Mouse (Mus musculus) heart, embryonic 16.5 days (tissue): Measurements from ENCODE around the gene Vps13d. TPM values are rescaled to one million over a fixed set of nuclear protein-coding genes. Genes with fewer than 3 reads are reported as not detected.
A peak's percentile ranks its signal among the peaks of the same experiment; 100 is the strongest.

Source experiments
- ATAC-seq: fragments of 200-750 bp; cut with Nextera tagmentation; replicated peaks from 2 replicates; pipeline ENCODE4 v1.8.0; 2017; ENCODE audit warnings: moderate number of reproducible peaks; ENCODE audit not compliant: insufficient read depth, low FRiP score; ENCODE audit errors: extremely low read depth
- H3K27ac ChIP-seq: fragments of 300-500 bp; sonication (generic); 2 replicates; pipeline ENCODE4 v1.5.1; 2014; ENCODE audit warnings: mild to moderate bottlenecking, low read length, control low read depth, moderate library complexity
- H3K27me3 ChIP-seq: fragments of 300-500 bp; sonication (generic); 2 replicates; pipeline ENCODE4 v1.6.1; 2014; ENCODE audit warnings: low read length, mixed read lengths; ENCODE audit not compliant: control insufficient read depth, insufficient read depth
- H3K36me3 ChIP-seq: fragments of 300-500 bp; sonication (generic); 2 replicates; pipeline ENCODE4 v1.6.1; 2014; ENCODE audit not compliant: control insufficient read depth, insufficient read depth
- H3K4me1 ChIP-seq: fragments of 300-500 bp; sonication (generic); 2 replicates; pipeline ENCODE4 v1.6.1; 2014; ENCODE audit warnings: low read length, mixed read lengths; ENCODE audit not compliant: control insufficient read depth, insufficient read depth
- H3K4me2 ChIP-seq: fragments of 300-500 bp; sonication (generic); 2 replicates; pipeline ENCODE4 v1.6.1; 2014; ENCODE audit warnings: low read depth, mild to moderate bottlenecking, control low read depth, low read length
- H3K4me3 ChIP-seq: fragments of 300-500 bp; sonication (generic); 2 replicates; pipeline ENCODE4 v1.5.1; 2014; ENCODE audit warnings: mild to moderate bottlenecking, control low read depth, low read length
- H3K9ac ChIP-seq: fragments of 300-500 bp; sonication (generic); 2 replicates; pipeline ENCODE4 v1.6.1; 2014; ENCODE audit warnings: low read length, control low read depth
- H3K9me3 ChIP-seq: fragments of 300-500 bp; sonication (generic); replicated peaks from 2 replicates; pipeline ENCODE4 v1.6.1; 2016; ENCODE audit warnings: low read length; ENCODE audit not compliant: control insufficient read depth
- WGBS: fragments of 180-500 bp; shearing (Covaris S2); extraction: QIAGEN DNeasy Blood & Tissue Kit; methylation state at CpG from one replicate; pipeline ENCODE4 v1.1.7; 2014; 5-methylcytosine and 5-hydroxymethylcytosine counted together
- polyA plus RNA-seq: library from polyadenylated mRNA; unstranded; fragments of >200 nt; fragmentation: Nextera tagmentation; extraction: Ambion mirVana; gene quantifications from 2 replicates; pipeline ENCODE4 v1.2.1, GENCODE M21; 2015

Gene Vps13d
- polyA plus RNA-seq, 1 experiment from 2014 or later, result 9.0 TPM

DNA sequence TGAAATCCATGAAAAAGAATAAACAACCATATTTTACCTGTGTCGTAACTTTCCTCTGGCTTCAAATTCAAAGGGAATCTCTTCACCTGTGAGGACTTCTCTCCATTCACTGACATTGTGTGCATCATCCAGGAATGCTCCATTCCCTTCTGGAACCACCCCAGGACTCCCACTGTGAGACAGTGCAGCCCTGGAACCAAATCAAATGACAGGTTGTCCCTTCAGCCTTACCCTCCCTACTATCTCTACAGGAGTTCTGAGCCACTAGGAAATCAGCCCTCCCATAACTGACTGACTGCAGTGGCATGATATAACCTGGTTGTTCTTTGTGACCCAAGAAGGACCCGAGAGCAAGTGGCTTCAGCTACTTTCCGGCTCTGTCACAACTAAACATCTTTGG is 96.8 kb downstream of the Vps13d start:
- no peak overlapping the region for H3K27ac ChIP-seq
- WGBS, result 92% methylated on average over 3 of the region's 3 CpGs
- no peak overlapping the region for H3K4me2 ChIP-seq
- H3K27me3 ChIP-seq, result no peaks in the 10 kb centered on the region
- no peaks in the 10 kb centered on the region for H3K9me3 ChIP-seq
- H3K4me3 ChIP-seq, result no peak overlapping the region
- H3K9ac ChIP-seq, result no peak overlapping the region
- no peaks in the 10 kb centered on the region for H3K4me1 ChIP-seq
- peaks cover 54% of the 10 kb centered on the region for H3K36me3 ChIP-seq
- no peak for ATAC-seq

DNA sequence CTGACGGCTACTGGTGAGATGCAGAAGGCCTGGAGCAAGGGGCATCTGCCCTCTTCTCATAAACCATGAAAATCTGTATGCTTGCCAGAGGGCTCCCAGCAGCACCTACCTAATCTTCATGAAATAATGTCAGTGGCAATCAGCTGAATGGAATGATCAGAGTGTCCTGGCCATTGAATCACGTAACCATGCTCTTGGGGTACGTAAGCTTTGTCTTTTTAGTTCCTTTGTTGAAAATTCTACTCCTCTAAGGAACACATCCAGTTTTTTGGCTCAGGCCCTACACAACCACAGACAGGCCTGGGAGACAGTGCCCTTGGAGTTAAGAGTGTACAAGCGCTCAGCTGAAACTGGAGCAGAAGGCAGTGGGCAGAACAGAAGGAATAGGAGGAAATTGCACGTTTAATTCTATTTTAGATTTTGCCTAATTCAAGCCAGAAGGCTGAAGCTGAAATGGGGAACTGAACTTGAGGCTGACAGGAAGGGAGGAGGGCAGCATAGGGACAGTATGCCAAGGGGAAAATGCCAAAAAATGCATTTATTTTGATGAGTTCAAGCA is 98.2 kb downstream of the Vps13d start:
- Histone ChIP-seq H3K27ac (peak overlapping the region; percentile 42; the same call in 1 of the 2 replicates), H3K4me1 (no peaks in the 10 kb centered on the region), H3K9ac (no peak overlapping the region), H3K4me3 (no peak overlapping the region), H3K36me3 (peaks cover 59% of the 10 kb centered on the region), H3K9me3 (no peaks in the 10 kb centered on the region), H3K27me3 (no peaks in the 10 kb centered on the region), H3K4me2 (no peak overlapping the region)
- ATAC-seq, result no peak
- WGBS, result 81% methylated on average over 5 of the region's 5 CpGs

DNA sequence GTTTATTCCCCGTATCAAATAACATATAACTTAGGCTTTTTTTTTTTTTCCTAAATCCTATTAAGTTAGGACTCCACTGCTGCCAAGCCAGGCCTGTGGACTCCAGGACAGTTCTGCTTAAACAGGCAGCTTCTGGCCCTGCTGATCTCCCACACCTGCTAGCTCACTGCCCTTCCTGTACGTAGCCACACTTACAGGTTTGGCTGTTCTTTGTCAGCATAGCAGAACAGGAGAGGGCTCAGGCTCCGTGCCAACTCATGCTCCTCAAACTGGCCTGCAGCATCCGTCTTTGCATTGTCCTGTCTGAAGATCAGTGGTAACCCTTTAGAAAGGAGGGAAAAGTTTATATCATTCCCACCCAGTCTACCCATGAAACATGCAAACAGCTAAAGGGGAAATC is 108.3 kb downstream of the Vps13d start:
- Histone ChIP-seq H3K4me2 (no peak overlapping the region), H3K27ac (no peak overlapping the region), H3K36me3 (peaks cover 54% of the 10 kb centered on the region), H3K9me3 (no peaks in the 10 kb centered on the region), H3K27me3 (no peaks in the 10 kb centered on the region), H3K9ac (no peak overlapping the region), H3K4me3 (no peak overlapping the region), H3K4me1 (no peaks in the 10 kb centered on the region)
- no peak for ATAC-seq
- 65% methylated on average over 4 of the region's 4 CpGs for WGBS

DNA sequence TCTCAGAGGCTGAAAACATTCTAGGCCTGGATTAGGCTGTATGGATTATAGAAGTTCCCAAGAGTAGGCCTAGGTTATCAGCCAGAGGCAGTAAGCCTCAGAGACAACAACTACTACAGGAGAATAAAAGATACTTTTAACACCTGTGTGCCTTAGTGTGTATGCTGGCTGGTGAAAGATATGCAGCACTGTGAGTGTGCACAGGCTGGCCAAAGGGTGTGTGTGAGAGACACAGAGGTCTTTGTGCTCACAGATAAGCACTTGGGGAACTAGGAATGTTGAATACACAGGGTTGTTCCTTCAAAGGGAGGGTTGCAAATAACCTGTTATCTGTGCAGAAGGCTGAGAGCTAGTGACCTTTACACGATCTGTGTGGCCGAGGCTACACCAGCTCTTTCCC is 115.5 kb downstream of the Vps13d start:
- Histone ChIP-seq H3K4me3 (no peak overlapping the region), H3K4me1 (no peaks in the 10 kb centered on the region), H3K9ac (no peak overlapping the region), H3K4me2 (no peak overlapping the region), H3K36me3 (peaks cover 66% of the 10 kb centered on the region), H3K27ac (no peak overlapping the region), H3K27me3 (no peaks in the 10 kb centered on the region), H3K9me3 (no peaks in the 10 kb centered on the region)
- no peak for ATAC-seq
- WGBS, result 40% methylated on average over 2 of the region's 2 CpGs

DNA sequence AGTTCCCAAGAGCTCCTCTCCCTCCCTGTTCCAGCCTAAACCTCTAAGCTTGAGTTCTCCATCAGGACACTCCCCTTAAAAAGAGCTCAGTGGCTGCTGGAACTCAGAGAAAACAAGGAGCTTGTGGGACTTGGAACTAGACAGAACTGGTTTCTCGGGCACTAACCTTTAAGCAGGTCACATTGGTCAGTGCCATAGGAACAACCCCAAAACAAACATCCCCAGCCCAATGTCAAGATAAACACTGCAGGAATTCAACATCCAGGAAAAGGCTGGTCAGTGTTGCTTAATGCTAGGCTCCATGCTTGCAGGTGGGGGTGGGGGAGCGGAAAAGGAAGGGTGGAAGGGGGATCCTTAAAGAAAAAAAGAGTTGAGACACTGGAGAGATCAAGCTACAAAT is 120.5 kb downstream of the Vps13d start:
- H3K27ac ChIP-seq, result no peak overlapping the region
- no peaks in the 10 kb centered on the region for H3K9me3 ChIP-seq
- H3K27me3 ChIP-seq, result no peaks in the 10 kb centered on the region
- ATAC-seq, result no peak
- no peak overlapping the region for H3K4me2 ChIP-seq
- 74% methylated on average over 2 of the region's 2 CpGs for WGBS
- H3K36me3 ChIP-seq, result peaks cover 75% of the 10 kb centered on the region
- no peaks in the 10 kb centered on the region for H3K4me1 ChIP-seq
- H3K4me3 ChIP-seq, result no peak overlapping the region
- H3K9ac ChIP-seq, result no peak overlapping the region

DNA sequence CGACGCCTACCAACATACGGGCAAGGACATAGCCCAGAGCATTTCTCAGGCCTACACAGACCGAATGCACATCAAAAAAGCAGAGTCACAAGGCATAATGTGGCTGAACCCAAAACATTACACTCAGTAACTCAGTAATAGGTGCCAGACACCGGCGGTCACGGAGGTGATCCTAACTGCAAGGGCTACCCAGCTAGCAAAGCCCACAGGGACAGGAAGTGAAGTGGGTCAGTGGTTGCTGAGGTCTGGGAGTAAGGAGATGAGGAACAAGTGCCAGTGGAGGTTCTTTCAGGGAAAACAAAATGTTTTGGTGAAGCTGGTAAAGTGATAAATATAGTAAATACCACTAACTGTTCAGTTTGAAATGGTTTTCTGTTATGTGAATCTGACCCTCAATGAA is 121.1 kb downstream of the Vps13d start:
- no peak for ATAC-seq
- no peaks in the 10 kb centered on the region for H3K4me1 ChIP-seq
- H3K9me3 ChIP-seq, result no peaks in the 10 kb centered on the region
- H3K36me3 ChIP-seq, result peaks cover 75% of the 10 kb centered on the region
- H3K27ac ChIP-seq, result no peak overlapping the region
- H3K27me3 ChIP-seq, result no peaks in the 10 kb centered on the region
- WGBS, result 90% methylated on average over 7 of the region's 7 CpGs
- no peak overlapping the region for H3K4me3 ChIP-seq
- H3K9ac ChIP-seq, result no peak overlapping the region
- H3K4me2 ChIP-seq, result no peak overlapping the region

DNA sequence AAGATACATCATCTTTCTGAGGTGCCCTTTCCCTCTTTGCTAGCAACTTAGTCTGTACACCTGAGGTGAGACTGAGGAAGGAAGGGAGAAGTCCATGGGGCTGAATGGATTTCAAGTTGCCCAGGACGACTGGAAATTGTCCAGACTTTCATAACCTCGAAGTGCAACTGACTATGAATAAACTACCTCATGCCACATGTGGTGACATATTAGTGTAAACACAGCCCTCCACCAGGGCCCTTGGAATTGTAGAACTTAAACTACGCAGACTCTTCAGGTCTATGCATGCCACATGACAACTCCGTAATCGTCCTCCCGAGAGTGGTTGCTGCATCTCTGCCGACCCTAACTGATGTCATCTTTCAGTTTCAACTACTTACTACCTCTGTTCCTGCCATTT is 122.9 kb downstream of the Vps13d start:
- H3K36me3 ChIP-seq, result peaks cover 62% of the 10 kb centered on the region
- H3K9me3 ChIP-seq, result no peaks in the 10 kb centered on the region
- no peak for ATAC-seq
- H3K4me1 ChIP-seq, result no peaks in the 10 kb centered on the region
- no peak overlapping the region for H3K27ac ChIP-seq
- no peak overlapping the region for H3K4me3 ChIP-seq
- 83% methylated on average over 7 of the region's 7 CpGs for WGBS
- no peak overlapping the region for H3K4me2 ChIP-seq
- H3K9ac ChIP-seq, result no peak overlapping the region
- no peaks in the 10 kb centered on the region for H3K27me3 ChIP-seq

DNA sequence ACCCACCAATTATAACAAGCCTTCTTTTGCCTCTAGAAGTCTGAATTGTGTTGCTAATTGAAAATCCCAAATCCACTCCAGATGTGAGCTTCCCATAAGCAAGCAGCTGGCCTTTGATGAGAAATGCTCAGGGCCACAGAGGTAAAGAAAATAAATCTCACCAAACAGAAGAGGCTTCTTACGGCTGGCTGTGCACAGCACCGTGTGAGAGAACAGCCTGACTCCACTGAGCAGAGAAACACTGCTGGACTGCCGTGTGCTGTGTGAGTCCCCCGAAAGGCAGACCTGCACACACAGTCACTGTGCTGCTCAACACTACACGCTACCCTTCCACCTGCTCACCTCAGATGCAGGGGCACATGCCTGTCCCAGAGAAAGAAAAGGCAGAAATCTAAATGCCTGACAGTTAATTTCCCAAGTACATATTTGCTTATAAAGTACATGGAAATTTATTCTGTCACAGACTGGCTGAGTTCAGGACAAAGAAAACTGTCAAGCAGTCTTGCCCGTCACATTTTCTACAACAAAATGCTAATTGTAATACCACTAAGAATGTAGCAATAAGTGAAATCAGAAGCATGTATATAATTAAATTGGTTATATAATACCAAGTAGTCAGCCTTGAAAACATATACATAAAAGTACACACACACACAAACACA is 127.7 kb downstream of the Vps13d start:
- no peak overlapping the region for H3K27ac ChIP-seq
- H3K36me3 ChIP-seq, result peaks cover 59% of the 10 kb centered on the region
- H3K4me1 ChIP-seq, result no peaks in the 10 kb centered on the region
- no peak overlapping the region for H3K9ac ChIP-seq
- H3K9me3 ChIP-seq, result no peaks in the 10 kb centered on the region
- no peak for ATAC-seq
- H3K4me2 ChIP-seq, result no peak overlapping the region
- 78% methylated on average over 6 of the region's 6 CpGs for whole genome bisulfite sequencing
- no peak overlapping the region for H3K4me3 ChIP-seq
- no peaks in the 10 kb centered on the region for H3K27me3 ChIP-seq

DNA sequence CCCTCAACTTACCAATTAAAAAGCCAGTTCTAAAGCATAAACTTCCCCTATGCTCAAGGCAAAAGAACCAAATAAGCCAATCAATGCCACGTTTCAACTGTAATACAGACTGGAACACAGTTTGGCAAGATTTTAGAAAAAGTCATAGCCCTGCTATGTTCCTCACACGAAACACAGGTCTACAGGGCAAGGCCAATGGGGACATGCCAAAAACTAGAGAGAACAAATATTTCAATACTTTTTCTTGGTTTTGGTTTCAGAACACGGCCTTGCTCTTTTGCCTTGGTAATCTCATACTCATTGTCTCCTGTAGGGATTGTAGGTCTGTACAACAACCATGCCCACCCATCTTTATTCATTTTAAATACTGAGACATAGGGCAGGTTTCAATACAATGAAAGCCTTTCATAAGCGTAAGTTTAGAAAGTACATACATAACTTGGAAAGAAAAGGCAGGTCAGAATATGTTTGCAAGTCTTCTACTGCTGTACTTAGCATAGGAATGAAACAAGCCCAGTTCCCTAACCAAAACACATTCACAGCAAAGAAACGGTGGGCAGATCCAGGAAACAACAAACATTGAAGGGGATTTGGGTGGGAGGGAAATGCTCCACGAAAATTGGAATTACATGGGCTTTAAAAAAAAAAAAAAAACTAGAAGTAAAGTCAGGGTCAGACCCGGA is 128.3 kb downstream of the Vps13d start:
- H3K27ac ChIP-seq, result no peak overlapping the region
- H3K27me3 ChIP-seq, result no peaks in the 10 kb centered on the region
- no peaks in the 10 kb centered on the region for H3K4me1 ChIP-seq
- H3K4me2 ChIP-seq, result no peak overlapping the region
- peaks cover 59% of the 10 kb centered on the region for H3K36me3 ChIP-seq
- 85% methylated on average over 7 of the region's 7 CpGs for WGBS
- no peak for ATAC-seq
- no peak overlapping the region for H3K4me3 ChIP-seq
- H3K9me3 ChIP-seq, result no peaks in the 10 kb centered on the region
- no peak overlapping the region for H3K9ac ChIP-seq
